Mouse (Mus musculus): ENCODE results near the gene Ptrh2. TPM values are rescaled to one million over a fixed set of nuclear protein-coding genes. Genes with fewer than 3 reads are reported as not detected.

Gene Ptrh2
- polyA plus RNA-seq, 1 experiment from 2014 or later: 13.3 TPM

- Histone ChIP-seq H3K4me2 (ENCODE audit: low read depth, low read length) (no peak overlapping the region), H3K9me3 (ENCODE audit: low read length) (no peaks in the 10 kb centered on the region), H3K36me3 (replicated peaks; ENCODE audit: insufficient read depth, low read length) (no peaks in the 10 kb centered on the region; the same call in 1 of the 2 replicates), H3K4me3 (ENCODE audit: low read depth, low read length) (no peak overlapping the region), H3K27me3 (ENCODE audit: insufficient read depth, low read length) (no peaks in the 10 kb centered on the region), H3K27ac (ENCODE audit: low read depth) (no peak overlapping the region), H3K9ac (replicated peaks) (no peak overlapping the region), H3K4me1 (ENCODE audit: insufficient read depth) (peaks cover 22% of the 10 kb centered on the region)
- DNase-seq: no peak
- 77% methylated on average over 5 of the region's 5 CpGs for WGBS (ENCODE audit: insufficient replicate concordance)
- no peak for ATAC-seq
- TF ChIP-seq CTCF (IDR thresholded peaks at IDR 0.05; ENCODE audit: low read depth) (no peak), EP300 (IDR thresholded peaks at IDR 0.05; ENCODE audit: low read depth) (no peak)
These were observed 4.8 kb upstream of the Ptrh2 start for GRCm38 (mm10) chr11:86678957-86679356.

- ATAC-seq: no peak
- WGBS (ENCODE audit: insufficient replicate concordance): 91% methylated on average over 3 of the region's 3 CpGs
- no peak overlapping the region for H3K27ac ChIP-seq (ENCODE audit: low read depth)
These were observed 3.1 kb upstream of the Ptrh2 start for GRCm38 (mm10) chr11:86680729-86681128.

GRCm38 (mm10) chr11:86681423-86681822 lies 2.4 kb upstream of the Ptrh2 start:
- no peaks in the 10 kb centered on the region for H3K9me3 ChIP-seq (ENCODE audit: low read length)
- peak overlapping the region; percentile 92 for H3K4me2 ChIP-seq (ENCODE audit: low read depth, low read length)
- H3K27ac ChIP-seq (ENCODE audit: low read depth): peak overlapping the region; percentile 24; the same call in 1 of the 2 replicates
- no peaks in the 10 kb centered on the region; the same call in 1 of the 2 replicates for H3K36me3 ChIP-seq (replicated peaks; ENCODE audit: insufficient read depth, low read length)
- peak overlapping the region; percentile 96; the same call in 1 of the 2 replicates for H3K9ac ChIP-seq (replicated peaks)
- ATAC-seq (no peak), DNase-seq (no peak)
- WGBS (ENCODE audit: insufficient replicate concordance): 66% methylated on average over 3 of the region's 3 CpGs
- H3K4me1 ChIP-seq (ENCODE audit: insufficient read depth): peaks cover 30% of the 10 kb centered on the region
- peak overlapping the region; percentile 94 for H3K4me3 ChIP-seq (ENCODE audit: low read depth, low read length)
- no peaks in the 10 kb centered on the region for H3K27me3 ChIP-seq (ENCODE audit: insufficient read depth, low read length)
- TF ChIP-seq EP300 (IDR thresholded peaks at IDR 0.05; ENCODE audit: low read depth) (no peak), CTCF (IDR thresholded peaks at IDR 0.05; ENCODE audit: low read depth) (no peak)

More at GRCm38 (mm10) chr11:86680729-86681128, 3.1 kb upstream of the Ptrh2 start:
- H3K27me3 ChIP-seq (ENCODE audit: insufficient read depth, low read length): no peaks in the 10 kb centered on the region
- no peaks in the 10 kb centered on the region; the same call in 1 of the 2 replicates for H3K36me3 ChIP-seq (replicated peaks; ENCODE audit: insufficient read depth, low read length)
- no peak for TF ChIP-seq CTCF (IDR thresholded peaks at IDR 0.05; ENCODE audit: low read depth)
- no peak for TF ChIP-seq EP300 (IDR thresholded peaks at IDR 0.05; ENCODE audit: low read depth)
- H3K4me1 ChIP-seq (ENCODE audit: insufficient read depth): peaks cover 32% of the 10 kb centered on the region
- DNase-seq: no peak
- H3K4me2 ChIP-seq (ENCODE audit: low read depth, low read length): peak overlapping the region; percentile 92
- no peaks in the 10 kb centered on the region for H3K9me3 ChIP-seq (ENCODE audit: low read length)
- H3K4me3 ChIP-seq (ENCODE audit: low read depth, low read length): no peak overlapping the region
- H3K9ac ChIP-seq (replicated peaks): no peak overlapping the region

- 31% methylated on average over 7 of the region's 7 CpGs for WGBS (ENCODE audit: insufficient replicate concordance)
- Histone ChIP-seq H3K27me3 (ENCODE audit: insufficient read depth, low read length) (no peaks in the 10 kb centered on the region), H3K9me3 (ENCODE audit: low read length) (no peaks in the 10 kb centered on the region), H3K27ac (ENCODE audit: low read depth) (peak overlapping the region; percentile 98), H3K4me1 (ENCODE audit: insufficient read depth) (peaks cover 30% of the 10 kb centered on the region), H3K36me3 (replicated peaks; ENCODE audit: insufficient read depth, low read length) (no peaks in the 10 kb centered on the region), H3K9ac (replicated peaks) (peak overlapping the region; percentile 96), H3K4me2 (ENCODE audit: low read depth, low read length) (peak overlapping the region; percentile 92), H3K4me3 (ENCODE audit: low read depth, low read length) (peak overlapping the region; percentile 94)
- ATAC-seq (no peak), DNase-seq (no peak)
- TF ChIP-seq CTCF (IDR thresholded peaks at IDR 0.05; ENCODE audit: low read depth) (no peak), EP300 (IDR thresholded peaks at IDR 0.05; ENCODE audit: low read depth) (no peak)
These were observed 924 bp upstream of the Ptrh2 start for GRCm38 (mm10) chr11:86682861-86683260.

- ATAC-seq (peak; percentile 20), DNase-seq (no peak)
- peak overlapping the region; percentile 98 for H3K27ac ChIP-seq (ENCODE audit: low read depth)
- H3K9me3 ChIP-seq (ENCODE audit: low read length): no peaks in the 10 kb centered on the region
- H3K4me2 ChIP-seq (ENCODE audit: low read depth, low read length): peak overlapping the region; percentile 92
- H3K9ac ChIP-seq (replicated peaks): peak overlapping the region; percentile 96
- WGBS (ENCODE audit: insufficient replicate concordance): 4% methylated on average over 20 of the region's 20 CpGs
- peaks cover 26% of the 10 kb centered on the region for H3K4me1 ChIP-seq (ENCODE audit: insufficient read depth)
- no peaks in the 10 kb centered on the region for H3K27me3 ChIP-seq (ENCODE audit: insufficient read depth, low read length)
- H3K4me3 ChIP-seq (ENCODE audit: low read depth, low read length): peak overlapping the region; percentile 94
- TF ChIP-seq EP300 (IDR thresholded peaks at IDR 0.05; ENCODE audit: low read depth) (no peak), CTCF (IDR thresholded peaks at IDR 0.05; ENCODE audit: low read depth) (no peak)
- peaks cover 4% of the 10 kb centered on the region; the same call in 1 of the 2 replicates for H3K36me3 ChIP-seq (replicated peaks; ENCODE audit: insufficient read depth, low read length)
These were observed 584 bp downstream of the Ptrh2 start for GRCm38 (mm10) chr11:86684126-86685012.

- peak overlapping the region; percentile 92 for H3K4me2 ChIP-seq (ENCODE audit: low read depth, low read length)
- TF ChIP-seq EP300 (IDR thresholded peaks at IDR 0.05; ENCODE audit: low read depth) (no peak), CTCF (IDR thresholded peaks at IDR 0.05; ENCODE audit: low read depth) (no peak)
- ATAC-seq (no peak), DNase-seq (no peak)
- H3K4me3 ChIP-seq (ENCODE audit: low read depth, low read length): peak overlapping the region; percentile 94; the same call in 1 of the 2 replicates
- H3K9ac ChIP-seq (replicated peaks): no peak overlapping the region; the same call in 1 of the 2 replicates
- 91% methylated on average over 1 of the region's 1 CpGs for WGBS (ENCODE audit: insufficient replicate concordance)
- H3K27me3 ChIP-seq (ENCODE audit: insufficient read depth, low read length): no peaks in the 10 kb centered on the region
- H3K27ac ChIP-seq (ENCODE audit: low read depth): no peak overlapping the region
- peaks cover 12% of the 10 kb centered on the region; the same call in 1 of the 2 replicates for H3K36me3 ChIP-seq (replicated peaks; ENCODE audit: insufficient read depth, low read length)
- no peaks in the 10 kb centered on the region for H3K9me3 ChIP-seq (ENCODE audit: low read length)
- peaks cover 26% of the 10 kb centered on the region for H3K4me1 ChIP-seq (ENCODE audit: insufficient read depth)
These were observed 1.6 kb downstream of the Ptrh2 start for GRCm38 (mm10) chr11:86685366-86685765.
